Mouse (Mus musculus): ENCODE measurements around the gene Spata2.

Gene Spata2

GRCm38 (mm10) chr2:167508569-167508968 lies 15.9 kb upstream of the Spata2 start:
- no peak for DNase-seq

GRCm38 (mm10) chr2:167507719-167508385 lies 15.2 kb upstream of the Spata2 start:
- no peak for DNase-seq

- no peak for DNase-seq
These were observed 14.0 kb upstream of the Spata2 start for GRCm38 (mm10) chr2:167506546-167507260.

GRCm38 (mm10) chr2:167505127-167505526 lies 12.4 kb upstream of the Spata2 start:
- no peak for DNase-seq

GRCm38 (mm10) chr2:167503896-167504349 lies 11.2 kb upstream of the Spata2 start:
- peak; percentile 67 to 74 for DNase-seq

GRCm38 (mm10) chr2:167503253-167503895 lies 10.7 kb upstream of the Spata2 start:
- peak; percentile 93 to 97 for DNase-seq

GRCm38 (mm10) chr2:167502554-167503252 lies 10.0 kb upstream of the Spata2 start:
- no peak for DNase-seq

- DNase-seq = peak in 1 of 2 experiments; percentile 57
These were observed 4.6 kb upstream of the Spata2 start for GRCm38 (mm10) chr2:167497272-167497671.

- no peak for DNase-seq
These were observed 3.8 kb upstream of the Spata2 start for GRCm38 (mm10) chr2:167496437-167496836.

GRCm38 (mm10) chr2:167491757-167492708 lies 654 bp downstream of the Spata2 start, which contains the start of gene Rnf114:
Gene Rnf114, plus strand, starts transcription at chr2:167492645.
- peak in 1 of 2 experiments; percentile 65 for DNase-seq

- DNase-seq = peak; percentile 62 to 66
These were observed 1.7 kb downstream of the Spata2 start for GRCm38 (mm10) chr2:167490813-167491525.

GRCm38 (mm10) chr2:167487994-167488393 lies 4.7 kb downstream of the Spata2 start:
- peak in 1 of 2 experiments; percentile 45 for DNase-seq

GRCm38 (mm10) chr2:167487551-167487950 lies 5.1 kb downstream of the Spata2 start:
- DNase-seq = peak in 1 of 2 experiments; percentile 25

GRCm38 (mm10) chr2:167486573-167486972 lies 6.1 kb downstream of the Spata2 start:
- DNase-seq = peak; percentile 79 to 84

GRCm38 (mm10) chr2:167485501-167486377 lies 6.9 kb downstream of the Spata2 start:
- DNase-seq = peak; percentile 89 to 92

- DNase-seq = no peak
These were observed 7.8 kb downstream of the Spata2 start for GRCm38 (mm10) chr2:167484932-167485331.

GRCm38 (mm10) chr2:167483827-167484410 lies 8.8 kb downstream of the Spata2 start:
- DNase-seq = peak; percentile 77

GRCm38 (mm10) chr2:167483081-167483826 lies 9.4 kb downstream of the Spata2 start:
- DNase-seq = peak; percentile 64 to 65

GRCm38 (mm10) chr2:167482681-167483080 lies 10.0 kb downstream of the Spata2 start:
- peak; percentile 64 to 65 for DNase-seq

Measured in cerebellum, postnatal 25 days (tissue).